Mouse (Mus musculus) cortical plate, adult 2 months (tissue): Measurements from ENCODE around the gene Med13. TPM values are rescaled to one million over a fixed set of nuclear protein-coding genes. Genes with fewer than 3 reads are reported as not detected.
"Not testable (repeated sequence)": the region's sequence is repeated elsewhere in the genome, so short reads cannot be mapped to it uniquely, and the experiment has no call there.

Experiments used
- H3K27ac ChIP-seq: fragments of 200-500 bp; 2 replicates; pipeline ENCODE4 v1.5.1; 2012; ENCODE audit warnings: low read length, control low read depth, inconsistent platforms; ENCODE audit not compliant: insufficient read depth
- H3K4me1 ChIP-seq: fragments of 200-500 bp; 2 replicates; pipeline ENCODE4 v1.6.1; 2011; ENCODE audit warnings: low read length; ENCODE audit not compliant: control insufficient read depth, insufficient read depth
- H3K4me3 ChIP-seq: fragments of 200-500 bp; 2 replicates; pipeline ENCODE4 v1.5.1; 2011; ENCODE audit warnings: mild to moderate bottlenecking, low read length, control low read depth; ENCODE audit not compliant: insufficient read depth
- CTCF ChIP-seq: fragments of 200-500 bp; IDR thresholded peaks from 2 replicates; pipeline ENCODE4 v1.5.1; 2011; ENCODE audit warnings: mild to moderate bottlenecking, control low read depth, low read length; ENCODE audit not compliant: insufficient read depth; ENCODE audit errors: extremely low read depth
- POLR2A ChIP-seq: fragments of 200-500 bp; IDR thresholded peaks from 2 replicates; pipeline ENCODE4 v1.6.1; 2011; ENCODE audit warnings: mild to moderate bottlenecking, low read length, control low read depth; ENCODE audit not compliant: insufficient read depth; ENCODE audit errors: extremely low read depth
- polyA plus RNA-seq: library from polyadenylated mRNA; depleted of rRNA; stranded (reverse); fragments of >200 nt; gene quantifications from 2 replicates; pipeline ENCODE4 v1.2.3, GENCODE M21; 2012

Med13 gene
- polyA plus RNA-seq, 1 experiment = 19.8 TPM

- TF ChIP-seq POLR2A (no peak), CTCF (no peak)
- Histone ChIP-seq H3K27ac (no peak overlapping the region), H3K4me3 (peak overlapping the region; percentile 81; the same call in 1 of the 2 replicates), H3K4me1 (peaks cover 10% of the 10 kb centered on the region)
Observed at GRCm38 (mm10) chr11:86356007-86356853, 1.2 kb downstream of the Med13 start.

- TF ChIP-seq POLR2A (no peak), CTCF (no peak)
- Histone ChIP-seq H3K4me1 (peaks cover 10% of the 10 kb centered on the region), H3K27ac (no peak overlapping the region), H3K4me3 (no peak overlapping the region)
Observed at GRCm38 (mm10) chr11:86353586-86353985, 3.8 kb downstream of the Med13 start.

GRCm38 (mm10) chr11:86351766-86352315 is 5.6 kb downstream of the Med13 start:
- no peak overlapping the region for H3K4me3 ChIP-seq
- TF ChIP-seq CTCF = no peak
- TF ChIP-seq POLR2A = no peak
- H3K27ac ChIP-seq = no peak overlapping the region
- H3K4me1 ChIP-seq = peaks cover 10% of the 10 kb centered on the region

- TF ChIP-seq CTCF (no peak), POLR2A (no peak)
- H3K4me3 ChIP-seq = no peak overlapping the region
- H3K4me1 ChIP-seq = peaks cover 10% of the 10 kb centered on the region
- no peak overlapping the region for H3K27ac ChIP-seq
Observed at GRCm38 (mm10) chr11:86350636-86351138, 6.7 kb downstream of the Med13 start.

GRCm38 (mm10) chr11:86349325-86349724 is 8.1 kb downstream of the Med13 start:
- H3K4me1 ChIP-seq = peaks cover 6% of the 10 kb centered on the region
- TF ChIP-seq CTCF = no peak
- TF ChIP-seq POLR2A = no peak
- H3K27ac ChIP-seq = no peak overlapping the region
- H3K4me3 ChIP-seq = no peak overlapping the region

- H3K4me1 ChIP-seq = peaks cover 4% of the 10 kb centered on the region
- no peak for TF ChIP-seq CTCF
- no peak for TF ChIP-seq POLR2A
- no peak overlapping the region for H3K27ac ChIP-seq
- H3K4me3 ChIP-seq = no peak overlapping the region
Observed at GRCm38 (mm10) chr11:86348872-86349271, 8.5 kb downstream of the Med13 start.

GRCm38 (mm10) chr11:86347387-86348122 is 9.8 kb downstream of the Med13 start:
- H3K4me3 ChIP-seq = no peak overlapping the region
- TF ChIP-seq CTCF = no peak
- TF ChIP-seq POLR2A = no peak
- peaks cover 3% of the 10 kb centered on the region for H3K4me1 ChIP-seq
- no peak overlapping the region for H3K27ac ChIP-seq

GRCm38 (mm10) chr11:86346525-86346924 is 10.9 kb downstream of the Med13 start:
- H3K4me1 ChIP-seq = no peaks in the 10 kb centered on the region
- TF ChIP-seq CTCF (no peak), POLR2A (no peak)
- H3K4me3 ChIP-seq = no peak overlapping the region
- H3K27ac ChIP-seq = no peak overlapping the region

- H3K4me1 ChIP-seq, H3K4me3 ChIP-seq, H3K27ac ChIP-seq: not testable (repeated sequence)
Observed at GRCm38 (mm10) chr11:86344940-86345339, 12.5 kb downstream of the Med13 start.
